19 mouse cellular contexts compared by ENCODE assay signal in genomic region chr2:92314031-92314430, GRCm38 (mm10).
"Had no signal": no experiment of that assay in that cellular context is flagged by ENCODE, and none has a peak within 500 bp of the region (broad histone marks: within the 10 kb centered on the region; RNA-seq: fewer than 3 reads in every experiment).

No protein-coding gene starts in this region.

- H3K27me3 ChIP-seq: midbrain, embryonic 12.5 days; neural tube, embryonic 13.5 days; neural tube, embryonic 15.5 days had no signal

- H3K27ac ChIP-seq: midbrain, embryonic 10.5 days; midbrain, embryonic 12.5 days; neural tube, embryonic 13.5 days; neural tube, embryonic 15.5 days had no signal

- H3K9me3 ChIP-seq: midbrain, embryonic 10.5 days; midbrain, embryonic 12.5 days; neural tube, embryonic 13.5 days; neural tube, embryonic 15.5 days had no signal

- H3K4me1 ChIP-seq: midbrain, embryonic 10.5 days; neural tube, embryonic 13.5 days; neural tube, embryonic 15.5 days had no signal

- H3K36me3 ChIP-seq: neural tube, embryonic 13.5 days; neural tube, embryonic 15.5 days had no signal

- H3K4me2 ChIP-seq: lung, embryonic 14.5 days; midbrain, embryonic 12.5 days; neural tube, embryonic 13.5 days; neural tube, embryonic 15.5 days had no signal

- ATAC-seq: midbrain, embryonic 16.5 days had no signal

- DNase-seq: lung, adult 18-20 months; lung, embryonic 14.5 days; lung, postnatal 10 days; lung, postnatal 4 days; midbrain, embryonic 14.5 days; retina, postnatal 1 day; right cerebral cortex, adult 18-20 months; right cerebral cortex, postnatal 25 days; right cerebral cortex, postnatal 4 days; spleen, adult 18-20 months; thymus, adult 18-20 months; thymus, postnatal 14 days; thymus, postnatal 36 days had no signal

- H3K4me3 ChIP-seq: midbrain, embryonic 10.5 days; midbrain, embryonic 12.5 days; myocyte; neural tube, embryonic 13.5 days; neural tube, embryonic 15.5 days had no signal

- H3K9ac ChIP-seq: lung, embryonic 14.5 days; midbrain, embryonic 12.5 days; neural tube, embryonic 13.5 days; neural tube, embryonic 15.5 days had no signal
